Mouse (Mus musculus): Measurements from ENCODE around the gene Cypt15. TPM values are rescaled to one million over a fixed set of nuclear protein-coding genes. Genes with fewer than 3 reads are reported as not detected.
"Not testable (repeated sequence)": the region's sequence is repeated elsewhere in the genome, so short reads cannot be mapped to it uniquely, and the experiment has no call there.

Gene Cypt15
- polyA plus RNA-seq (2015; fragmentation: Nextera tagmentation; extraction: Ambion mirVana): not detected in 2 replicates

DNA sequence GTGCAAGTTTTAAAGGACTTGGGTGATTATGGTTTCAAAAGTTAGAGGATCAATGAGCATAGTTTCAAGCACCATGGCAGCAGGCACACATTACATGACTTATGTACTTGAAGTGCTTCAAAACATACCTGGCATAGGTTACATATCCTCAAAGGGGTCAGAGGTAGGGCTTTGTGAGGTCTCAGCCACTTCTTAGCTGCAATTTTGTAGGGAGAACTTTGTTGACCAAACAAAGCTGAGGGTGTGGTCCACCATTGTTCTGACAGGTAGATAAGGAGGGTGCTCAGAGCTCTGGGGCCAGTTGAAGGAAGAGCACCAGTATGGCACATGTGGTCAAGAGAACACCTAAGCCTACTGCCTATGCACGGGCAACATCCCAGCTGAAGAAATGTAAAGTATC lies at the start of gene Cypt15:
TSS of gene Cypt15 (plus strand) at position 301 of the 400 bp plus-strand sequence.
- ATAC-seq; H3K27ac ChIP-seq (ENCODE audit: low read length); H3K36me3 ChIP-seq (ENCODE audit: control insufficient read depth, insufficient read depth); H3K4me3 ChIP-seq (replicated peaks; ENCODE audit: low read length); H3K9ac ChIP-seq (replicated peaks; ENCODE audit: low read depth, low read length); H3K27me3 ChIP-seq (replicated peaks; ENCODE audit: control insufficient read depth, insufficient read depth, low read length); H3K4me1 ChIP-seq (replicated peaks; ENCODE audit: control insufficient read depth, insufficient read depth, low read length); H3K9me3 ChIP-seq (ENCODE audit: control insufficient read depth, low read length); H3K4me2 ChIP-seq (ENCODE audit: low read length): not testable (repeated sequence)
- 100% methylated on average over 1 of the region's 1 CpGs for WGBS

DNA sequence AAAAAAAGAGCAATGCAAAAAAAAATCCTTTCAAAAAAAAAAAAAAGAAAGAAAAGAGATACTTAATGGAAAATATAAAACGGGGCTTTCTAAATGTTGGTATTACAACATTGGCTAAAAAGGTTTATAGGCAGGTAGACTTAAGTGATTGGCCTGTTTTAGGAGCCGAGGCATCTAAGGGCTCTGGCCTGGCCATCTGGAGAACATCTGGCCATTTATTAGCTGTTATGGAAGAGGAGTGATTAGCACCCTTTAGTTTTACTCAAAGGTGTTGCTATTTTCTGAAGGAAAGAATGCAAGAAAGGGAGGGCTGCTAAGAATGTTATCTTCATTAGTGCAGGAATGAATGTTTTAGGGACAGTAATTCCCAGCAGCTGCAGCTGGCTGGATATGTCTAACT lies 24.9 kb downstream of the Cypt15 start:
- Histone ChIP-seq H3K4me2 (ENCODE audit: low read length) (no peak overlapping the region), H3K27me3 (replicated peaks; ENCODE audit: control insufficient read depth, insufficient read depth, low read length) (no peaks in the 10 kb centered on the region), H3K4me3 (replicated peaks; ENCODE audit: low read length) (no peak overlapping the region), H3K9ac (replicated peaks; ENCODE audit: low read depth, low read length) (no peak overlapping the region), H3K36me3 (ENCODE audit: control insufficient read depth, insufficient read depth) (no peaks in the 10 kb centered on the region), H3K27ac (ENCODE audit: low read length) (no peak overlapping the region), H3K9me3 (ENCODE audit: control insufficient read depth, low read length) (no peaks in the 10 kb centered on the region), H3K4me1 (replicated peaks; ENCODE audit: control insufficient read depth, insufficient read depth, low read length) (no peaks in the 10 kb centered on the region)
- ATAC-seq: no peak
- 78% methylated on average over 2 of the region's 2 CpGs for WGBS

DNA sequence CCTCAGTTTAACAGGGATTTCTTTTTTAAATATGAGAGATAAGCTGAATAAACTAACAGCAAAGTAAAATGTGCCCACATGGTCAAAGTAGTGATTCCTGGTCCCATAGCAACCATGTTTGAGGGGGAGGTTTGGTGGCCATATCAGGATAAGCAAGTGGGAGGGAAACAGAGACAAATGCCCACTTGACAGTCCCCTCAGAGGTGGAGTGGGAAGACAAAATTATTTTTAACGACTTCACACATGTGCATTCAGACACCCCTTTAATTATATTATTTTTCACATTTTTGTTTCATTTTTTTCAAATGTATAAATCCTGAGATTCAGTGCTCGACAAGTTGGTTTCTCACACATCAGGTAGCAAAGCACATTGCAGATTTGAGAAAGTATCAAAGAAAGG lies 32.8 kb downstream of the Cypt15 start:
- Histone ChIP-seq H3K27ac (ENCODE audit: low read length) (no peak overlapping the region), H3K27me3 (replicated peaks; ENCODE audit: control insufficient read depth, insufficient read depth, low read length) (no peaks in the 10 kb centered on the region), H3K4me2 (ENCODE audit: low read length) (no peak overlapping the region), H3K9ac (replicated peaks; ENCODE audit: low read depth, low read length) (no peak overlapping the region), H3K9me3 (ENCODE audit: control insufficient read depth, low read length) (no peaks in the 10 kb centered on the region), H3K4me3 (replicated peaks; ENCODE audit: low read length) (no peak overlapping the region), H3K4me1 (replicated peaks; ENCODE audit: control insufficient read depth, insufficient read depth, low read length) (no peaks in the 10 kb centered on the region), H3K36me3 (ENCODE audit: control insufficient read depth, insufficient read depth) (no peaks in the 10 kb centered on the region)
- no peak for ATAC-seq
- WGBS: 77% methylated on average over 2 of the region's 2 CpGs

DNA sequence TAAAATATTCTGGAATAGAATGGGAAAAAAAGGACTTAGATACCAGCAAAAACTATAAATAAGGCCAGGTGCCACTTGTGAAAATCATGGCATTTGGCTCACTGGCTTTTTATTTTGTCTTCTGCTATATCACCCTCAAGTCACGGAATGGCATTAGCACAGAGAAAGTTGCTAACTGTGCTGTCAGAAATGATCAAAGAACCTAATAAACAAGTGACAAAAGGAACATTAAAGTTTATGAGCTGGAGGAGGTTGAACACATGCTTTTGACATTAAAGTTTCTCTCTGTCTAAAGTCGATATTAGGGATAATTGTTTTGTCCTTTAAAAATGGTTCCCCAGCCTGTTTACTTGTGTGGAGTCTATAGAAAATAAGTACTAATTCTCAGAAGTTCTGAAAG lies 37.7 kb downstream of the Cypt15 start:
- 61% methylated on average over 2 of the region's 2 CpGs for WGBS
- H3K9ac ChIP-seq (replicated peaks; ENCODE audit: low read depth, low read length): no peak overlapping the region
- no peak overlapping the region for H3K4me2 ChIP-seq (ENCODE audit: low read length)

More for the DNA sequence above, 37.7 kb downstream of the Cypt15 start:
- Histone ChIP-seq H3K27me3 (replicated peaks; ENCODE audit: control insufficient read depth, insufficient read depth, low read length) (no peaks in the 10 kb centered on the region), H3K4me3 (replicated peaks; ENCODE audit: low read length) (no peak overlapping the region), H3K4me1 (replicated peaks; ENCODE audit: control insufficient read depth, insufficient read depth, low read length) (no peaks in the 10 kb centered on the region), H3K27ac (ENCODE audit: low read length) (no peak overlapping the region), H3K9me3 (ENCODE audit: control insufficient read depth, low read length) (no peaks in the 10 kb centered on the region), H3K36me3 (ENCODE audit: control insufficient read depth, insufficient read depth) (no peaks in the 10 kb centered on the region)
- no peak for ATAC-seq
